Mouse (Mus musculus) liver, embryonic 11.5 days (tissue): ENCODE results near the gene Gp2. TPM values are rescaled to one million over a fixed set of nuclear protein-coding genes. Genes with fewer than 3 reads are reported as not detected.
A peak's percentile ranks its signal among the peaks of the same experiment; 100 is the strongest.

ENCODE experiments used
- ATAC-seq: fragments of 200-750 bp; cut with Nextera tagmentation; replicated peaks from 2 replicates; pipeline ENCODE4 v1.8.0; 2017; ENCODE audit warnings: moderate number of reproducible peaks, mild to moderate bottlenecking, moderate TSS enrichment, moderate library complexity; ENCODE audit not compliant: low FRiP score
- DNase-seq: peaks from one replicate; pipeline ENCODE4 v3.0.0-alpha.2; 2017; ENCODE audit warnings: low spot score
- H3K27ac ChIP-seq: fragments of 300-500 bp; sonication (generic); 2 replicates; pipeline ENCODE4 v1.5.1; 2014; ENCODE audit warnings: mild to moderate bottlenecking, low read depth, low read length, control low read depth
- H3K27me3 ChIP-seq: fragments of 300-500 bp; sonication (generic); replicated peaks from 2 replicates; pipeline ENCODE4 v1.6.1; 2014; ENCODE audit warnings: low read length, mixed read lengths; ENCODE audit not compliant: control insufficient read depth, insufficient read depth
- H3K36me3 ChIP-seq: fragments of 300-500 bp; sonication (generic); 2 replicates; pipeline ENCODE4 v1.6.1; 2014; ENCODE audit warnings: mild to moderate bottlenecking, low read length, moderate library complexity, mixed read lengths; ENCODE audit not compliant: control insufficient read depth, insufficient read depth
- H3K4me1 ChIP-seq: fragments of 300-500 bp; sonication (generic); replicated peaks from 2 replicates; pipeline ENCODE4 v1.6.1; 2014; ENCODE audit warnings: low read length, mixed read lengths; ENCODE audit not compliant: control insufficient read depth, insufficient read depth
- H3K4me2 ChIP-seq: fragments of 300-500 bp; sonication (generic); 2 replicates; pipeline ENCODE4 v1.6.1; 2014; ENCODE audit warnings: mild to moderate bottlenecking, control low read depth, moderate library complexity
- H3K4me3 ChIP-seq: fragments of 300-500 bp; sonication (generic); 2 replicates; pipeline ENCODE4 v1.5.1; 2014; ENCODE audit warnings: low read depth, low read length, control low read depth
- H3K9ac ChIP-seq: fragments of 300-500 bp; sonication (generic); 2 replicates; pipeline ENCODE4 v1.6.1; 2014; ENCODE audit warnings: low read depth, low read length, control low read depth
- H3K9me3 ChIP-seq: fragments of 300-500 bp; sonication (generic); 2 replicates; pipeline ENCODE4 v1.6.1; 2016; ENCODE audit warnings: low read length, inconsistent platforms, mixed read lengths; ENCODE audit not compliant: control insufficient read depth
- WGBS: fragments of 180-500 bp; shearing (Covaris S2); extraction: QIAGEN DNeasy Blood & Tissue Kit; methylation state at CpG from one replicate; pipeline ENCODE4 v1.1.7; 2014; 5-methylcytosine and 5-hydroxymethylcytosine counted together
- polyA plus RNA-seq: library from polyadenylated mRNA; unstranded; fragments of >200 nt; fragmentation: Nextera tagmentation; extraction: Ambion mirVana; gene quantifications from 2 replicates; pipeline ENCODE4 v1.2.1, GENCODE M21; 2014

Gp2 gene
- not detected in 2 replicates for polyA plus RNA-seq

- H3K27me3 ChIP-seq = no peaks in the 10 kb centered on the region
- DNase-seq = no peak
- no peaks in the 10 kb centered on the region for H3K4me1 ChIP-seq
- H3K36me3 ChIP-seq = no peaks in the 10 kb centered on the region
- WGBS = 84% methylated on average over 6 of the region's 6 CpGs
- no peak within 1 kb of the TSS for H3K4me3 ChIP-seq
- H3K4me2 ChIP-seq = no peak within 1 kb of the TSS
- H3K9me3 ChIP-seq = no peaks in the 10 kb centered on the region
- H3K9ac ChIP-seq = no peak within 1 kb of the TSS
- ATAC-seq = no peak
- H3K27ac ChIP-seq = no peak within 1 kb of the TSS
Measured at GRCm38 (mm10) chr7:119459185-119459584, at the start of gene Gp2. Gp2 (minus strand) TSS chr7:119459285.

- Histone ChIP-seq H3K27ac (no peak overlapping the region), H3K4me2 (no peak overlapping the region), H3K9me3 (no peaks in the 10 kb centered on the region), H3K4me1 (no peaks in the 10 kb centered on the region), H3K36me3 (no peaks in the 10 kb centered on the region), H3K4me3 (no peak overlapping the region), H3K9ac (no peak overlapping the region), H3K27me3 (no peaks in the 10 kb centered on the region)
- 79% methylated on average over 4 of the region's 4 CpGs for whole genome bisulfite sequencing
- ATAC-seq (no peak), DNase-seq (no peak)
Measured at GRCm38 (mm10) chr7:119490041-119490780, 31.1 kb upstream of the Gp2 start.

DNA sequence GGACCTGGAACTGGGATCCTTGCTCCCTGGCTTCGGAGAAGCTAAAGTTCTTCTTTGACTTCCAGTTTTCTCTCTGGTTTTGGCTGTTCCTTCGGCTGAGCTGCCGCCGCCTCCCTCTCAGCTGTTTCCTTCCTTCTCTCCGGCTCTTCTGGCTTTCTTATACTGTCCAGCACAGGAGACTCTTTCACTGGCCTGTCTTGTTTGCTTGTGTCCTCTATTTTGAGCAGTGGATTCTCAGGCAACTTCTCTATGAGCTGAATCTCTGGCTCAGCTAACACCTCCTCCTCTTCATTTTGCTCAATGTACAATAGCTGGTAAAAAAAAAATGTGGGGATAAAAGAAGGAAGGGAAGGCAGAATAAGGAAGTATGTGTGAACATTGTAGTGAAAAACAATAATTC lies 27.6 kb upstream of the Gp2 start:
- H3K36me3 ChIP-seq = no peaks in the 10 kb centered on the region
- no peak overlapping the region for H3K9ac ChIP-seq
- no peaks in the 10 kb centered on the region for H3K9me3 ChIP-seq
- WGBS = 68% methylated on average over 5 of the region's 5 CpGs
- H3K27me3 ChIP-seq = no peaks in the 10 kb centered on the region
- no peak for ATAC-seq
- no peak overlapping the region for H3K27ac ChIP-seq
- DNase-seq = no peak
- H3K4me3 ChIP-seq = no peak overlapping the region
- no peak overlapping the region for H3K4me2 ChIP-seq
- no peaks in the 10 kb centered on the region for H3K4me1 ChIP-seq

DNA sequence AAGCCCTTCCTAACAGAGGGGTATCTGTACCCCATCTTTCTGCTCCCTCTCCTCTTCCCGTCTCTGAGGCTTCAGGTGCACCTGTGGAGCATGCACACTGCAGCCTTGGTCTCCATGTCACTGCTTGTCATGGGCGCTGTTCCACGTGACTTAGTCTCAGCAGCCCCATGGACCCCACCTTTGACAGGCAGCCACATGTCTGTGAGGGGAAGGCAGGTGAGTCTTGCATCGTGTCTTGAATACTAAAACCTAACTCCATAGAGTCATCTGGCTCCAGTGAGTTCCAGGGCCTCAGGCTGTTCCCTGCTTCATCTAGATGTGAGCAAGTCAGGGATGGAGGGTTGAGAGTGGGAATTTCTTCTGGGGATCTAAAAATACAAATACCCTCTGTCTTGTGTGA lies 25.1 kb upstream of the Gp2 start:
- 79% methylated on average over 4 of the region's 4 CpGs for WGBS
- no peak overlapping the region for H3K9ac ChIP-seq
- no peaks in the 10 kb centered on the region for H3K27me3 ChIP-seq
- H3K4me2 ChIP-seq = no peak overlapping the region
- H3K27ac ChIP-seq = no peak overlapping the region
- no peak overlapping the region for H3K4me3 ChIP-seq
- no peaks in the 10 kb centered on the region for H3K9me3 ChIP-seq
- ATAC-seq (no peak), DNase-seq (no peak)
- H3K4me1 ChIP-seq = no peaks in the 10 kb centered on the region
- H3K36me3 ChIP-seq = no peaks in the 10 kb centered on the region

GRCm38 (mm10) chr7:119479256-119479655 lies 20.2 kb upstream of the Gp2 start, which contains the start of gene Umod:
Umod (minus strand) TSS chr7:119479282.
- no peaks in the 10 kb centered on the region for H3K27me3 ChIP-seq
- DNase-seq (no peak), ATAC-seq (no peak)
- no peak within 1 kb of the TSS for H3K9ac ChIP-seq
- H3K4me3 ChIP-seq = no peak within 1 kb of the TSS
- no peaks in the 10 kb centered on the region for H3K4me1 ChIP-seq
- no peak within 1 kb of the TSS for H3K4me2 ChIP-seq
- no peaks in the 10 kb centered on the region for H3K36me3 ChIP-seq
- H3K9me3 ChIP-seq = no peaks in the 10 kb centered on the region
- H3K27ac ChIP-seq = no peak within 1 kb of the TSS

GRCm38 (mm10) chr7:119476500-119477389 lies 17.7 kb upstream of the Gp2 start:
- peak; percentile 58 for ATAC-seq

DNA sequence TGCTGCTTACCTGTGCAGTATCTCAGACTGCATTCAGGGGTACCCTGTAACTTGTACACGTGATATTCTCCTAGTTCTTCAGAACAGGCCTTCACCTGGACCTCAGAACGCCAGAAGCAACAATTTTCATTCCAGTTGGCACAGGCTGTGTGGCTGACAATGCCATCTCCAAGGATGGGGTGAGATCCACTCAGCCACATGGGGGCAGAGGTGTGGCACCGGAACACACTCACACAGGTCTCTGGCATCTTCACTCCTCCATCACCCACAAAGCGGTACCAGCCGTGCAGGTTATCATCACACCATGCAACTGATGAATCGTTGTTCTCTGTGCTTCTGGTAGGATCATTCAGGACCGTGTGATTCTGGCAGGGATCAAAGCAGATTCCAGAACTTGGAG lies 4.9 kb downstream of the Gp2 start:
- 80% methylated on average over 7 of the region's 7 CpGs for WGBS

More at GRCm38 (mm10) chr7:119476500-119477389, 17.7 kb upstream of the Gp2 start:
- H3K36me3 ChIP-seq = no peaks in the 10 kb centered on the region
- 65% methylated on average over 33 of the region's 33 CpGs for WGBS
- H3K9me3 ChIP-seq = no peaks in the 10 kb centered on the region
- no peak overlapping the region for H3K9ac ChIP-seq
- no peaks in the 10 kb centered on the region for H3K4me1 ChIP-seq
- H3K27me3 ChIP-seq = no peaks in the 10 kb centered on the region
- no peak for DNase-seq
- no peak overlapping the region for H3K27ac ChIP-seq
- no peak overlapping the region for H3K4me3 ChIP-seq
- H3K4me2 ChIP-seq = no peak overlapping the region

DNA sequence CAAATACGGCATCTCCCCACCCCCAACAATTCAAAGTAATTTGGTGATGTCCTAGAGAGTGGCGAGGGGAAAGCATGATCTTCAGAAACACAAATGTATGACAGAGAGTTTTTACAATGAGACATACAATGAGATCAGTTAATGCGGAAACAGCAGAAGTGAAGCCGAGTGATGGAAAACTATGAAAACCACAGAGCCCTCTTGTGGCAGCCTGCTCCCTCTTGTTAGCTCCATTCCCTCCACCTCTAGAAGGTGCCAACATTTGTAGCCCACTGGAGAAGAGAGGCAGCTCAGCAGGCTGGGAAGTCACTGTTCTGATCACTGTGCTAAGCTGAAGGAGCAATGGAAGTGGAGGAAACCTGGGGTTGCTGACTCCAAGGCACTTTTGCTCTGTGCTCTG lies 15.2 kb downstream of the Gp2 start:
- no peak overlapping the region for H3K27ac ChIP-seq
- H3K4me2 ChIP-seq = no peak overlapping the region
- WGBS = 72% methylated on average over 4 of the region's 4 CpGs
- ATAC-seq = no peak
- H3K27me3 ChIP-seq = no peaks in the 10 kb centered on the region
- no peaks in the 10 kb centered on the region for H3K9me3 ChIP-seq
- no peak overlapping the region for H3K4me3 ChIP-seq
- H3K4me1 ChIP-seq = no peaks in the 10 kb centered on the region
- no peak for DNase-seq
- H3K9ac ChIP-seq = no peak overlapping the region
- H3K36me3 ChIP-seq = no peaks in the 10 kb centered on the region

More for the DNA sequence above, 4.9 kb downstream of the Gp2 start:
- Histone ChIP-seq H3K27me3 (no peaks in the 10 kb centered on the region), H3K4me2 (no peak overlapping the region), H3K9me3 (no peaks in the 10 kb centered on the region), H3K4me3 (no peak overlapping the region), H3K9ac (no peak overlapping the region), H3K27ac (no peak overlapping the region), H3K36me3 (no peaks in the 10 kb centered on the region), H3K4me1 (no peaks in the 10 kb centered on the region)
- DNase-seq (no peak), ATAC-seq (no peak)
